Mouse (Mus musculus) 416B (cell line): ENCODE measurements around the gene Fhit.
"Not testable (repeated sequence)": the region's sequence is repeated elsewhere in the genome, so short reads cannot be mapped to it uniquely, and the experiment has no call there.

Source experiments
- DNase-seq: peaks from one replicate; pipeline ENCODE4 v3.0.0; 2011; ENCODE audit warnings: low read depth

Gene Fhit

DNA sequence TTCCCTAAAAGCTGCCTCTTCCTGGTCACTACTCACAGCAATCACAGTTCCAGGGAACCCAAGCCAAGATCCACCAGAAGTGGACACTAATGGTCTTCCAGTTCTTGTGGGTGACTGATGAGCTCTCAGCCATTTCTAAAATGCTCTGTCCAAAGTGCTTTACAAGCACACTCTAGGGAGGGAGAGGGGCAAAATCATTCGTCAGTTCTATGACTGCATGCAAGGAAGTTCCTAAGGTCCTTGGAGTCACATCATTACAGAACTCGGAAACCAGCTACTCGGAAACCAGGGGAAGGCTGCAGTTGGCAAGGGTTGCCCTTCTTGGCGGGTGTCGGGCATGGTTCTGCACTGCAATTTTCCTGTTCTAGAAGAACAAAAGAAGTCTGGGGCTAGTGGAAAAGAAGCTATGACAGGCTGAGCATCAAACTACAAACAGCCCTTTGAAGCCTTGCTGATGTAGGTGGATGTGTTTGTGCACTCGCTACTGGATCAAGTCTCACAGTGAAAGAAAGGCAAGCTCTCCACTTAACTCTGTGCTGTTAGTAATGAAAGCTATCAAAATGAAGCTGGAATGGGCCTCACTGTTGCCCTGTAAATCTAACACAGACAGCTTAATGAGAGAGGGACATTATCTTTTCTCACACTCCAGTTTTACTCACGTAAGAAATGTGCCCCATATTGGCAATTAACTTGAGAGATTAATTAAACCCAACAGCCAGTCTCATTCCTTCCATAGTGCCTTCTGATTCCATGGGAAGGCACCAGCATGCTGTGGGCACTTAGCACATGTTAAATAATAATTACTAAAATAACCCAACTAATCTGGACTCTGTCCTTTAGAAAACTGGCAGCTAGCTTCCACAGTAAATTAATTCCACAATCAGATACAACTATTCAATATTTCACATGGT, 243.7 kb downstream of the Fhit start:
- no peak for DNase-seq

DNA sequence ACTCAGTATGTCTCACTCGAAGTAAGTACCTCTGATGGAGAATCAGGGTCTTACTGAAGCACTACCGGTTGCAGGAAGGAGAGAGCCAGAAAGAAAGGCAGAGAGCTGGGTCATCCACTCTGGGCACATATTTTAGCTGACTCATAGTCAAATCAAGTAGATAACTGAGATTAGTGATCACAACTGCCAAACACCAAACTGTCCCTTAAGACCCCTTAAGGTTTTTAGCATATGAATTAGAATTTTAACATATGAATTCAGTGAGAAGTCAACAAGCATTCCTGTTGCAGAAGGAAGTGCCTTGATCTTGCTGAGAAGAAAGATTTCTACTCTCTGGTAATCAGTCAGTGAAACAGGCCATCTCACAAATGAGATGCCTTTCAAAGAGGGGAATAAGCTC, 253.8 kb downstream of the Fhit start:
- no peak for DNase-seq

DNA sequence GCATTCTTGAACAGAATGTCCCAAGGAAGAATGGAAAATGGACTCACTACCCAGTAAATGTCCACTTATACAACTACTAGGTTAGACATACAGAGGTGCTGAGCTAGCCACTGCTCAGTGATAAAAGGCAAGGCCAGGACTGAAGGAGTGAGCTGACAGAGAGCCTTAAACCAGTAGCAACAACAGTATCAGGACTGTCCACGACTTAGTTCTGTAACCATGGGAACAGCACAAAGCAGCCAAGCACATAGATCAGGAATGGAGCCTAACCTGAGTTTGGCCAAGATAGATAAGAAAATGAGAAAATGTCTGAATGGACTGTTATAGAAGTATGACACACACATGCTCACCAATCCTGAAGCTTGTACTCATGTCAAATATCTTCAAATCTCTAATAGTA, 279.1 kb downstream of the Fhit start:
- no peak for DNase-seq

DNA sequence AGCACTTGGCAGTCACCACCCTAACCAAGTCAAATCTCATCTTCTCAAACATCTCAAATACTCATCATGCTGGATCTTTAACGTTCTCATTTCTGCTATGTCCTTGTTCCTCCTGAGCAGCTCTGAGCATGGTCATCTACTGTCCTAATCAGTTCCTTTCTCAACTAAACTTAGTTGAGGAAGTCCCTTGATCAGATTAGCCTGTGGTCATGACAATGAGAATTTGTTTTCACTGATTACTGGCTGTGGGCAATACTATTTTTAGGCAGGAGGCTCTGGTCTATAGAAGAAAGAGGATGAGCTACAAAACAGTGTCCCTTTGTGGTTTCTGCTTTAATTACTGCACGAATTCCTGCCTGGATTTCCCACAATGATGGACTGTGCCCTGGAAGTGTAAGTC, 281.1 kb downstream of the Fhit start:
- peak; percentile 16 for DNase-seq

DNA sequence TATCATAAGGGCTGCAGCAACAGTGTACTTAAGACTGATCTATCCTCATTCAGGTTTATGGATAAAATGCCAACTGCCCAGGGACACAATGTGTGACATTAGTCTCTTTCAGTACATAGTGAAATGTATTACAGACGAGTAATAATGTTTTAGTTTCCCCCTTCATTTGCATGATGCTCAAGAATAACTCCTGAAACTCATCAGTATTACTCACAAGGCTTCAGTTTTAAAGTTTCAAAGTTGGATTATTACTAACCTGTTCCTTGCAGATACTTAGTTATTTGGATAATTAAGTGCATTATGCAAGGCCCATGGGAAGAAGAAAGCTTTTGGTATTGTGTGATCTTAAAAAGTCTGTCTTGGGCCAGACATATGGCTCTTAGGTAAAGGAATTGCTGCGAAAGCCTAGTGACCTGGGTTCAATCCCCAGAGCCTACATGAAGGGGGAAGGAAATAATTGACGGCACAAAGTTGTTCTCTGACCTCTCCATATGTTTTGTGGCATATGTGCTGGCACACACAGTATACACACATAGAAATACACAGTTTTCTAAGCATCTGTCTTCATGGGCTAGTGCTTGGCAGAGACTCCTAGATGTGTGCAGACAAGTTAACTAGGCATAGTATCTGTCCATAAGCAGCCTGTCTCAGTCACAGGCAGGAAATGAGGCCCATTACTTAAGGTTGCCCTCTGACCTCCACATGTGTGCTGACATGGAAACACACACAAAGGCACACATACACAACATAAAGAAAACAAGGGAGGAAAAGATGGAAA, 287.1 kb downstream of the Fhit start:
- DNase-seq: no peak

DNA sequence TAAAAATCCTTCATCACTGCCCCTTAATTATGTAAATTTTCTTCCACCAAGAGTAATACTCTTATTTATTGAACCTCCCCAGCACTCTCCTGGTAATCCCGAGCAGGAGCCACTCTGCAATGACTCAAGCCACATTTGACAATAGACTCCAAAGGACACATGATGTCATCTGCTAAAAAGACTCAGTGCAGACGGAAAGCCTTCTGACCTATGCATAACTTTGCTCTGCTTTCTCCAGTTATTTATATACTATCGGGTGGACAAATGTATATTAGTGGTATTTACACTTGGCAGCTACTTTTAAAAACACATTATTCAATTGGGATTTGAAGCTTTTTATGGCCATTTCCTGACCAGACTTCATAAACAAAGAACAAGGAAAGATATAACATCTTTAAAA, 304.2 kb downstream of the Fhit start:
- DNase-seq: no peak

DNA sequence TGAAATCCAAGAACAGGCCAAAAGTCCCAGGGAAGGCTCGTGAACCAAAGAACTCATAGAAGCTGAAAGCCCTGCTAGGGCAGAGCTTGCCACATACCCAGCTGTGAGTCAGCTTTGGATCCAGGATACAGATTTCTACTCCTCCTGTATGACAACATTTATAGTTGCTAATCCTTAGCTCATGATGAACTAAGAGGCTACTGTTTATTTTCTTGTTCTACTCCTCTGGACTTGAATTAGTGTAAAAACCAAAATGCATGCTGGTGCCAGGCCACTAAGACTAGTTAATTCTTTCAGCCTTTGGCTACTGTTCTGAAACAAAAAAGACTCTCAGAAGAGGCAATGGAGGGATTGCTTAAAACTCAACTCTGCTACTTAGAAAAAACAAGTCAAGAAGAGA, 309.9 kb downstream of the Fhit start:
- DNase-seq: no peak

DNA sequence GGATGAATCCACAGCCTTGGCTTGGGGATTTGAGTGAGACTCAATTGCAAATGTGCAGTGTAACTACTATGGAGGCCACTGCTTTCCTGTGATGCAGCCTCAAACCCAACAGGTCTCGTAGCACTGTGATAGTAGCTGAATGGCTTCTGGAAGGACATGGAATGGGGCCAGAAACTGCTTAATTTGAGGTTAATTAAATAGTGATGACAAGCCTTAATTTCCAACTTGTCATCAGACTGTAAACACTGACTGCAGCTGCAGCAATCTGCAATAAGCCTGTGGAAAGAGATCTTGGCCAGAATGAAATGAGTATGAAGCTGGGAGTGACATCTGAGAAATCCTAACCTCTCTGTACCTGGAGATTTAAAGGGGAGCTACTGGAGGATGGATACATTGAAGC, 325.8 kb downstream of the Fhit start:
- no peak for DNase-seq

DNA sequence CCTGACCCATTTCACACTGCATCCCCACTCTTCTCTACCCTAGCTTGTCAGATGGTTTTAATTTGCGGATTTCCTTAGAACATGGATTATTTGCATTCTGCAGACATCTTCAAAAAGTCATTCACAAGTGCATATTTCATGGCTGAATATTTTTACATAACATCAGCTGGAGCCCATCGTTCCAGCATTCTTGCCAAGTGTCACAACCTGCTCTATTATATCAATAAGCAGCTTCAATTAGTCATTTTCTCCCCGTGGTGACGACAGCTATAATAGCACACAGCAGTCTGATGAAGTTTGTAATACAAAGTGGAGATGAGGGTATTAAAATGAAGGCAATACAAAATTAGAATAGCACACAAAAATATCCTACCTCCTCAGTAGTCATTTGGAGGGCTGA, 337.0 kb downstream of the Fhit start:
- DNase-seq: no peak

DNA sequence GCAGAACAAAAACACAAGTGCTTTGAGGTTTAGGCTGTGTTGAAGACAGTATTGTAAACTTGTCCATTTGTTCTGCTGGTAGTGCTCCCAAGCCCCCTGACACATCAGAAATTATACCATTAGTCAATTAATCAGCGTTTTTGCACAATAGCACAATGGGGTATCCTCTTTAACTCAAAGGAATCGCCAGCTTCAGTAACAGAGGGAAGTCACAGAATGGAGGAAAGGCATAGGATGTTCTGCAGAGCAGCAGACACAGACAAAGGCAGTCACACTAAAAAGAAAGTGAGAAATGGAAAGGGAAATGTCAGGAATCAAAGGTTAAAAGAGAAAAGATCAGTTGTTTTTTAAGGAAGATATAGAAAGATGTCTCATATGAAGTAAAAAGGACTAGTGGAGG, 348.3 kb downstream of the Fhit start:
- no peak for DNase-seq

DNA sequence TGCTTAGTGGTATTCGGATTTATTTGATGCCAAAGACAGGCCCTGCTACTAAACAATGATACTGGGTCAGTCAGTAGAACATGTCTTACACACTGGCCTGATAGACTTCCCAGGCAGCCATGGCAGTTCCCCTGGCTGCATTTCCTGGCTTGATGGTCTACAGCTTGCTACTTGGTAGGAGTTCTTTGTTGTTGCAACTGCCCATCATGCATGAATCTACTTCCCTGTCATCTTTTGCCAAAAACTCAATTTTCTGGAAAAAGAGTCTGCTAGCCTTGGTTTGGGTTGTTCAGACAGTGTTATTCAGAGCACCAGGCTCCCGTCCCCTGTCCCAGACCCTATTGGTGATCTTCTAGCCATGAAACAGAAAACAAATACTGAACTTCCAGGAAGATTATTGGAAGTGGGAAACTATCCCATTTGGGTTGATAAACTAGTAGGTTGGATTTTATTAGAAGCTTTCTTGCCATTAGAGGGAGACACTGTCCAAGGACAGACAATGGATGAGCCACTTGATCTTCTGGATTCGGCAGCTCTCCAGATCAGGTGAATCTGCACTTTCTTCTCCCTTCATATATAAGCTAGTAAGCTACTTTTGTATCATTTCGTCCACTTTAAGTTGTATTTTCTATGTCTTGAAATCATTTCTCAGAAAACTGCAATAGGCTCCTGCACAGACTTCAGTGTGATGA, 363.2 kb downstream of the Fhit start:
- no peak for DNase-seq

DNA sequence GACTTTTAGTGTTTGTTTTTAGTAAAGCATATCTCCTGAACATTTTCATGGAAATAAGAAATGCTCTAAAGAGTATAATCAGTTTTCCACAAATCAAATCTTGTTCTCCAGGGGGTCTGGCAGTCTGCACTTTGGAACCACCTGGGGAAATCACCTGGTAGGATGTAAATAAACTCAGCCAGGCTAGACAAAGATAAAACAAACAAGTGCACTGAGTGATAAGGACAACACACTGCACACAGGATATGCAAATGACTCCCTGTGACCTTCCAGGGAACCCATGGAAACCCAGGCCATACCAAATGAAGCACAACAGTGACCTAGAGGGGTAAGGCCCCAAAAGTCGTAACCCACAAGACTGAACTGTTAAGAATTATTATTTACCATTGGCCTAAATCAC, 364.2 kb downstream of the Fhit start:
- no peak for DNase-seq

DNA sequence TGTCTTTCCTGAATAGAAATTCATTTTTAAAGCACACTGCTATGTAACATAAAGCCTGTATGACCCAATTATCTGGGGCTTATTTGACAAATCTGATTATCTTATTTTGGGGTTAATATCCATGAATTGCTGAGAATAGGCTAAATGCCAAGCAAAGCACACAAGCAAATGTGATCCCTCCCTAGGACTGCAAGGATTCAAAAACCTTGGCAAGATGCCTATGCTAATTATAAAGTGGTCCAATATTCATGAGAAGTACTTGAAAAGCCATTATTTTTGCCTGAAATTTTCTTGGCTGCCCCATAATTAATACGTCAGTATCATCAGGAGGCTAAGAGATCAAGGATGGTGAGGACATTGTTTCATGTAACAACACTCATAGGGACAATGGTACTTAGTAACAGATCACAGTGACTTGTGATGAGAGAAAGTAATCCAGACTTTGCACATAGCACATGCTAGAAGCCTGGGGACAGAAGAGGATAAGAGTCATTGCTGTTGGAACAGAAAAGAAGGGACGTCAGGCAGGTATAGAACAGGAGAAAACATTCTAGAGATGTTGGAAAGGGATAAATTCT, 366.2 kb downstream of the Fhit start:
- DNase-seq: no peak

DNA sequence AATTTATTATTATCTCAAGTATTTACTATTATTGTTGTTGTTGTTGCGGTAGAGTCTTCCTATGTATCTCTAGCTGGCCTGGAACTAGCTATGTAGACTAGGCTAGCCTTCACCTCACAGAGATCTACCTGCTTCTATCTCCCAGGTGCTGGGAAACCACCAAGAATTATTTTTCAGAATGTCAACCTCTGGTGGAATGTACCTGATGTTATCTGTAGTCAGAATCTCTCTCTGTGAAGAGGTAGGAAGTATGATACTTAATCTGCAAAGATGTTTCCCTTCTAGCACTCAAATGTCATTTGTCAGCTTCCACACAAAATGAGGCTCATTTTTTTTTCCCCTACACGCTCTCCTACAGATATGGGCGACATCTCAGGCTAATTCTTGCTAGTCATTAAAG, 377.9 kb downstream of the Fhit start:
- DNase-seq: no peak

DNA sequence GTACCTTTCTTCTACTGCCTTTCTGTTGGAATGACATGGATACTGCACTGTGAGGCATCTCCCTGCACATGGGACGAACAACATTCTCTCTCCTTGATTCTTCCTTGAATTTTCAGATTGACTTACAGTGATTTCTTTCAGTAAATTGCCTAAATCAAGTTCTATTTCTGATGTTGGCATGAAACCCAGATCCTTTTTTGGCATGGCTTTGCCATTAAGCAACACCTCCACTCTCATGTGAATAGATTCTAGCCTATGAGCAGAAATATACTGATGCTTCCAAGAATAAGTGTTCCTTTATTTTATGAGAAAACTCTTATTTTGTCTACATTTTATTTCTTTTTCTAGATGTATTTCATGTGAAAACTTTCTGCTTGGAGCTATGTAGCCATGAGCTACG, 383.1 kb downstream of the Fhit start:
- no peak for DNase-seq

DNA sequence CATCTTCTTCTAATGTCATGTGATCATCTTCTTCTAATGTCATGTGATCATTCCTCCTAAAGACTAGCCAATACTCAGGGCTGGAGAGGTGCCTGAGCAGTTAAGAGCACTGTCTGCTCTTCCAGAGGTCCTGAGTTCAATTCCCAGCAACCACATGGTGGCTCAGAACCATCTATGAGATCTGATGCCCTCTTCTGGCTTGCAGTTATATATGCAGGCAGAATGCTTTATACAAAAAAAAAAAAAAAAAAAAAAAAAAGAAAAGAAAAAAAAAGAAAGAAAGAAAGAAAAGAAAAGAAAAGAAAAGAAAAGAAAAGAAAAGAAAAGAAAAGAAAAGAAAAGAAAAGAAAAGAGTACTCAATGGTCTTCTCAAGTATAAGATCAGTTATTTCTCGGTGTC, 407.0 kb downstream of the Fhit start:
- DNase-seq: not testable (repeated sequence)

DNA sequence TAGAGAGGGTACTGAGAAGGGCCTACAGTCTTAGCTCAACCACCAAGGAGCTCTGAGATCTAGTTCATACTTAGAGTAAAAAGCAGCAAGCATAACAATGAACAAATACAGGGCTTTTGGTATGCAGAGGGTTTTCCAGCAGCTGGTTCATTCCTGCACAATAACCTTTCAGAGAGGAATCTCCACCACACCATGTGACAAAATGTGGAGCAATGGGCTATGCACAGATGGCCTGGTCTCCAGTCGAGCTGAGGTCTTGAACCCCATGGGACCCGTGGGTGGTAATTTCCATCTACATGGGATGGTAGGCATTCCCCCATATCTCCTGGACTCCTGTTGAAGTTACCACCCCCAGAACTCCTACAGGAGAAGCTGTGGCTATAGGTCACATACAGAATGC, 423.8 kb downstream of the Fhit start:
- DNase-seq: no peak

DNA sequence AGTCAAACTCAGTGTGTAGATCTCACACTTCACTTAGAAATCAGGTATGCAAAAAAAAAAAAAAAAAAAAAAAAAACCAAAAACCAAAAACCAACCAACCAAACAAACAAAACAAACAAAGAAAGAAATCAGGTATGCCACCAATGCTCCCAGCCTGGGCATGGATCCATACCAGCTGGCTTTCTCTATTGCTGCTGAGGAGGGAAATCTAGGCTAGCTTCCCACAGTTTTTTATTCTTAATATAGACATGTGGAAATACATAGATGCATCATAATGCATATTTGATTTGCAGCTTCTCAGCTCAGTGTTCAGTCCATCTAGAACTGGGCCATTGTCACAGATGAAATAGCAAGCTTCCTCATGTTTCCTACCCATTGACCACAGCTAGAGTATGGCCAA, 439.3 kb downstream of the Fhit start:
- no peak for DNase-seq

DNA sequence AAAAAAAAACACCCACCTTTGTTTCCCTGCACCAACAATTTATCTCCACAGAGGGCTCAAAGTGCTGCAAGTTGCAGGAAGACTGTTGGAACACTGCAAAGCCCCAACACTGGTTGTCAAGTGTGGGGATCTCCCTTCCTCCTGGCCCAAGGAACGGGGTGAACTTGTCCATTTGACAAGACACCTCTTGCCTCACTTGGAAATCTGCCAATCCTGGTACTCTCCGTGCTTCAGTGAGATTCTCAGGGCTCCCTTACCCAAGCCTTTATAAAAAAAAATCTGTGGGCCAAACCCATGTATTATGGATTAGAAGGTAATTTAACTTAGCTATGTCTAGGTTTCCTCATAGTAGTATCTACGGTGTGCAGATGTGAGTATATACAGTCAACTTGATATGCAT, 448.9 kb downstream of the Fhit start:
- no peak for DNase-seq

DNA sequence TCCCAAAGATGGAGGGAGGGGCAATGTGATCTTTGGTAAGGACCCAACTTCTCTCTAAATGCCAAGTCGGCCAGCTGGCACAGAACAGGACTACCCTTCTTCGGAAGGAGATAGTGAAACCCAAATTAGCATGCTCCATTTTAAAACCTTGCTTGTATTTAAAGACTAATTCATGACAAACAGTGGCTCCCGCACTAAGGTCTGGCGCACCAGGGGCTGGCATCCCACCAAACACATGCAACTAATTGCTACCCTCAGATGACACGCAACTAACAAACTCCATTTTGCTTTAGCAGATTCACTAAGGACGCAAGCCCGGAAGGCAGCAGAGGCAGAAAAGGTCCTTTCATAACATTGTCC, 449.3 kb downstream of the Fhit start:
- DNase-seq: no peak

DNA sequence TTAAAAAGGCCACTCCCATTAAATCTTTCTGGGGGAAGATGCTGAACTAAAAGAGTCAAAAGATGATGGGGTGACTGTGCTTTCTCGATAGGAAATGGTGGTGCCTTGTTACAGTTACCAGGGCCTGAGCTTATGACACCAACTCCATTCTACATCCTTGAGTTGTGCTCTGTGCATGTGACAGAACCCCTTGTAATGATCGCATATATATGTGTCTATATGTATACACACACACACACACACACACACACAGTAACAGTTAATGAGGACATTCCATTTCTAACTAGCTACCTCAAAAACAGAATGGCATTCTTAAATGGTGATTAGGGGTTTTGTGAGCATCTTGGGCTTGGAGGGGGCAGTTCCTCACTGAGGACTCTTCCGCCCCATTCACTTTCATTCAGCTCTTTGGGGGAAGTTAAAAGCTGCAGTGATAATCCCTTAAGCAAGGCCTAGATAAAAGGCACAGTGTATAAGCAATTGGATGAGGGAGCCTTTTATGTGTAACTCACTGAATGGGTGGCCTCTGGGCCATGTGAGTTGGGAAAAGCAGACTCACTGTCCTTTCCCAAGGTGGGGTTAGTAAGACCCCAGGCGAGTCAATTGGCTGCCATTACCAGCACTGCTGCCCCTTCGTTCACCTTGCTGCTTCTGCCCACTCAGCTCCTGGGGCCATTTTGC, 449.9 kb downstream of the Fhit start:
- DNase-seq: no peak

DNA sequence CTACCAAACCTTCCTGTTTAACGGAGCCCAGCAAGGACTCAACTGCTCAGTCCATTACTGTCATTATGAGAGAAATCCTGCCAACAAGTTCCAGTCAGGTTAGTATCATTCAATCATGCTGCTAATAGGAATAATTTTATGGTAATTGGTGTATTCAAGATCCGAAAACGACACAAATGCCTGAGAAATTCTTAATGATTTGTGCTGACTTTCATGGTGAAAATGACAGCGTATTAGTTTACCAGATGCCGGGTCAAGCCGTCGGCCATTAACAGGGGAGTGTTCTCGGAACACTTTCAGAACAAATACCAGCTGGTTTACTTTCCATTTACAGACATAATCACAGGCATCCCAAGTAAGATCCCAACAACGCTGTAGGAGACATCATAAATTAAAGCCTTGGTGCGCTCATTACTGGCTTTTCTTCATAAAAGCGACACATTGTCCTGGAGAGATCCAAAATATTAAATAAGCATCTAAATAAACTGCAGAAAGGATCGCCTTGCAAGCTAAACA, 451.0 kb downstream of the Fhit start:
- no peak for DNase-seq
